Mouse (Mus musculus) stomach, postnatal 0 days (tissue): Measurements from ENCODE around the gene Ccl9. TPM values are rescaled to one million over a fixed set of nuclear protein-coding genes. Genes with fewer than 3 reads are reported as not detected.

Source experiments
- ATAC-seq: fragments of 200-750 bp; cut with Nextera tagmentation; 2 replicates; pipeline ENCODE4 v1.8.0; 2017; ENCODE audit not compliant: low FRiP score, low TSS enrichment
- DNase-seq: peaks from one replicate; pipeline ENCODE4 v3.0.0-alpha.2; 2016; ENCODE audit warnings: low spot score
- H3K27ac ChIP-seq: fragments of 300-500 bp; sonication (generic); replicated peaks from 2 replicates; pipeline ENCODE4 v1.5.1; 2014; ENCODE audit warnings: mild to moderate bottlenecking, control low read depth
- H3K27me3 ChIP-seq: fragments of 300-500 bp; sonication (generic); 2 replicates; pipeline ENCODE4 v1.6.1; 2014; ENCODE audit warnings: low read length; ENCODE audit not compliant: control insufficient read depth, insufficient read depth
- H3K36me3 ChIP-seq: fragments of 300-500 bp; sonication (generic); 2 replicates; pipeline ENCODE4 v1.6.1; 2014; ENCODE audit warnings: low read length, mixed read lengths; ENCODE audit not compliant: control insufficient read depth, insufficient read depth
- H3K4me1 ChIP-seq: fragments of 300-500 bp; sonication (generic); replicated peaks from 2 replicates; pipeline ENCODE4 v1.6.1; 2014; ENCODE audit warnings: antibody characterized with exemption; ENCODE audit not compliant: control insufficient read depth, insufficient read depth
- H3K4me2 ChIP-seq: fragments of 300-500 bp; sonication (generic); replicated peaks from 2 replicates; pipeline ENCODE4 v1.6.1; 2014; ENCODE audit warnings: low read depth, mild to moderate bottlenecking, control low read depth, moderate library complexity
- H3K4me3 ChIP-seq: fragments of 300-500 bp; sonication (generic); 2 replicates; pipeline ENCODE4 v1.5.1; 2014; ENCODE audit warnings: low read depth, low read length, control low read depth
- H3K9ac ChIP-seq: fragments of 300-500 bp; sonication (generic); 2 replicates; pipeline ENCODE4 v1.6.1; 2014; ENCODE audit warnings: mild to moderate bottlenecking, low read length, control low read depth, mixed read lengths
- H3K9me3 ChIP-seq: fragments of 300-500 bp; sonication (generic); 2 replicates; pipeline ENCODE4 v1.6.1; 2016; ENCODE audit warnings: low read length; ENCODE audit not compliant: control insufficient read depth
- CTCF ChIP-seq: IDR thresholded peaks from 2 replicates; pipeline ENCODE4 v1.5.1; 2016; ENCODE audit warnings: antibody characterized with exemption, low read depth, mild to moderate bottlenecking, moderate library complexity
- EP300 ChIP-seq: optimal IDR thresholded peaks from 2 replicates; pipeline ENCODE3; 2016; ENCODE audit warnings: antibody characterized with exemption
- WGBS: fragments of 180-500 bp; shearing (Covaris S2); extraction: QIAGEN DNeasy Blood & Tissue Kit; methylation state at CpG from one replicate; pipeline ENCODE4 v1.1.7; 2014; 5-methylcytosine and 5-hydroxymethylcytosine counted together
- polyA plus RNA-seq: library from polyadenylated mRNA; unstranded; fragments of >200 nt; fragmentation: Nextera tagmentation; extraction: Ambion mirVana; gene quantifications from 2 replicates; pipeline ENCODE4 v1.2.1, GENCODE M21; 2015

The Ccl9 gene
- polyA plus RNA-seq, 1 experiment from 2014 or later: 3.5 TPM

DNA sequence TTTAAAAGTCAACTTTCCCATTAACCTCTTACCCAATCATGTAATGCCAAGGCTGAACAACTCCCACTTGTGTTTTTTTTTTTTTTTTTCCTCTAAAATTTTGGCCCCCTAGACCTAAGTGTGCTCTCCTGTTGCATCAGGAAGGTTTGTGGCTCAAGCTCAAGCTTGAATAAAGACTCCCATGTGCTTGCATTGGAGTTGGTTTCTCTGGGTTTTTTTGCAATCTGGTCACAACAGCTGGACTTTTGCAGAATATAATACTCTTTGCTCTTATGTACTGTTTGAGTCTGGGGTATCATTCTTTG is 5.0 kb upstream of the Ccl9 start:
- no peak for TF ChIP-seq CTCF
- H3K9me3 ChIP-seq: no peaks in the 10 kb centered on the region
- ATAC-seq (no peak), DNase-seq (no peak)
- H3K4me3 ChIP-seq: no peak overlapping the region
- H3K27me3 ChIP-seq: no peaks in the 10 kb centered on the region
- no peak overlapping the region for H3K9ac ChIP-seq
- H3K4me2 ChIP-seq: no peak overlapping the region
- H3K36me3 ChIP-seq: no peaks in the 10 kb centered on the region
- H3K4me1 ChIP-seq: no peaks in the 10 kb centered on the region
- no peak overlapping the region for H3K27ac ChIP-seq

GRCm38 (mm10) chr11:83582626-83583449 is 4.4 kb upstream of the Ccl9 start:
- TF ChIP-seq CTCF (no peak), EP300 (no peak)
- 50% methylated on average over 4 of the region's 4 CpGs for WGBS
- DNase-seq: no peak

DNA sequence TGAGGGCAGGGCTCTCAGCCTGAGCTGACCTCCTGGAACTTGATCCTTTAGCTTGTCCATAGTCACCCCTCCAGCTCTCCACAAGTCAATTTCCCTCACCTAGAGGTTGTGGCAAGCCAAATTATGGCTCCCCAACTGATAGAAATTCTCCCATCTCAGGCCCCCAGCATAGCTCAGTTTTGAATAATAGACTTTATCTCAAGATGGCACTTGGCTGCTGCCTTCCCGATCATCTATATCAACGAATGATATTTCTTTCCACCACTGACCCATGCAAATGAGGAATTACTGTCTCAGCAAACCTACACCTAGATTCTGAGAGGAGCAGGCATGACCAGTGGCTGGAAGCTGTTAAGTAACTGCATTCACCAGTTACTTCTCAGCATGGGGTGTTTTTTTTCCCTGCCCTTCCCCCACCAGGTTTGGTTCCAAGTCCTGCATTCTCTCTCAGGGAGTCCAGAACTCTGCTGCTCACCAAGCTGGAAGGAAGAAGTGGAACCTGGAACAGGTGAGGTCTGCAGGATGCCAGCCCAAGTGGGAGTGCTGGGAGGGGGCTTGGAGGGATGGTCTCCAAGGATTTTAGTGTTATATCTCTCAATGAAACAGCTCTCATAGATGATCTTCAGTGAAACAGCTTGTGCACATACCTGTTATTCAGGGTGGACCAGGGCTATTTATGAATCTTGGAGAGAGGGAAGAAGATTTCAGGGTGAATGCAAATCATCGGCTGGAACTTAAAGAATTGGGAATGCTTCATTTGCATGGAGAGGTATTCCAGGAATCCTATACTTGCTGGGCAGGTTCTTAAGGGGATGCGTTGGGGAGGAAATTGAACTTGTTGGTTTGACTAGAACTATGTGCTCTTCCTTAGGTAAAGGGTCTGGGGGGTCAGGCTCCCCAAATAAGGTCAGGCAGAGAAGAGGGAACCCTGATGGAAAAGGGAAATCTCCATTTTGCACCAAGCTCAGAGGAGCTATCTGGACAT is 3.5 kb upstream of the Ccl9 start:
- no peak for ATAC-seq
- TF ChIP-seq CTCF (no peak), EP300 (no peak)

More at GRCm38 (mm10) chr11:83582626-83583449, 4.4 kb upstream of the Ccl9 start:
- H3K4me2 ChIP-seq: no peak overlapping the region
- H3K9ac ChIP-seq: no peak overlapping the region
- H3K9me3 ChIP-seq: no peaks in the 10 kb centered on the region
- H3K36me3 ChIP-seq: no peaks in the 10 kb centered on the region
- no peak overlapping the region for H3K27ac ChIP-seq
- H3K4me1 ChIP-seq: no peaks in the 10 kb centered on the region
- no peaks in the 10 kb centered on the region for H3K27me3 ChIP-seq
- H3K4me3 ChIP-seq: no peak overlapping the region
- no peak for ATAC-seq

GRCm38 (mm10) chr11:83580699-83581232 is 2.3 kb upstream of the Ccl9 start:
- no peaks in the 10 kb centered on the region for H3K36me3 ChIP-seq
- H3K9me3 ChIP-seq: no peaks in the 10 kb centered on the region
- no peak overlapping the region for H3K9ac ChIP-seq
- no peak overlapping the region for H3K27ac ChIP-seq
- H3K4me1 ChIP-seq: no peaks in the 10 kb centered on the region
- H3K27me3 ChIP-seq: no peaks in the 10 kb centered on the region
- no peak overlapping the region for H3K4me2 ChIP-seq
- DNase-seq: no peak
- TF ChIP-seq EP300 (no peak), CTCF (no peak)
- ATAC-seq: no peak
- WGBS: 52% methylated on average over 1 of the region's 1 CpGs
- H3K4me3 ChIP-seq: no peak overlapping the region

More for the DNA sequence above, 3.5 kb upstream of the Ccl9 start:
- DNase-seq: no peak
- no peak overlapping the region for H3K27ac ChIP-seq
- WGBS: 70% methylated on average over 4 of the region's 4 CpGs
- H3K9ac ChIP-seq: no peak overlapping the region
- H3K27me3 ChIP-seq: no peaks in the 10 kb centered on the region
- no peak overlapping the region for H3K4me2 ChIP-seq
- no peaks in the 10 kb centered on the region for H3K36me3 ChIP-seq
- H3K4me1 ChIP-seq: no peaks in the 10 kb centered on the region
- H3K9me3 ChIP-seq: no peaks in the 10 kb centered on the region
- no peak overlapping the region for H3K4me3 ChIP-seq

DNA sequence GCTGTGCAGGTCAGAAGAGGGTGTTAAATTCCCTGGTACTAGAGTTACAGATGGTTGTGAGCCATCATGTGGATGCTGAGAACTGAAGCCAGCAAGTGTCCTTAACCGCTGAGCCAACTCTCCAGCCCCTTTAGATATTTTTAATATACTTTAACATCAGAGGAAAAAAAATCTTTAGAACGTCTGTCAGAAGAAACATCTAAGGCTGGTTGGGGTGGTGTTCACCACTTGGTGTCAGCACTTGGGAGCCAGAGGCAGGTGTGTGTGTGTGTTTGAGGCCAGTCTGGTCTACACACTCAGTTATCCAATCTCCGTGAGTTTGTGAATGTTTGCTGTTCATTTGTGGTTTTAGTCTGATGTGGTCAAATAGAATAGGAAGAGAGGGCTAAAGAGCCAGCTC is 563 bp upstream of the Ccl9 start:
- Histone ChIP-seq H3K9me3 (no peaks in the 10 kb centered on the region), H3K36me3 (no peaks in the 10 kb centered on the region), H3K27me3 (no peaks in the 10 kb centered on the region), H3K9ac (no peak overlapping the region), H3K4me3 (no peak overlapping the region), H3K4me1 (no peaks in the 10 kb centered on the region), H3K27ac (no peak overlapping the region), H3K4me2 (no peak overlapping the region)
- TF ChIP-seq EP300: no peak
- no peak for TF ChIP-seq CTCF
- WGBS: 67% methylated on average over 3 of the region's 3 CpGs
- ATAC-seq: no peak
- DNase-seq: no peak
